Mouse (Mus musculus) ES-Bruce4 (cell line): ENCODE measurements around the gene Ppp1r13l.

Source experiments
- CTCF ChIP-seq: IDR thresholded peaks from one replicate; pipeline ENCODE4 v1.8.1; 2011; ENCODE audit warnings: low read depth, low read length
- POLR2A ChIP-seq: IDR thresholded peaks from one replicate; pipeline ENCODE4 v1.8.1; 2011; ENCODE audit warnings: low read length; ENCODE audit not compliant: insufficient read depth

GRCm38 (mm10) chr7:19332709-19333352 lies 26.7 kb upstream of the Ppp1r13l start:
- TF ChIP-seq CTCF = no peak
- TF ChIP-seq POLR2A = no peak
